Mouse (Mus musculus): ENCODE measurements around the gene Gm2115. TPM values are rescaled to one million over a fixed set of nuclear protein-coding genes. Genes with fewer than 3 reads are reported as not detected.

Gm2115 gene
- polyA plus RNA-seq, 1 experiment = 0.56 TPM

- Histone ChIP-seq H3K36me3 (ENCODE audit: control insufficient read depth, insufficient read depth, low read length) (no peaks in the 10 kb centered on the region), H3K4me1 (ENCODE audit: control insufficient read depth, insufficient read depth, insufficient read length, low read length) (no peaks in the 10 kb centered on the region), H3K27ac (ENCODE audit: insufficient read depth, low read depth, low read length) (no peak overlapping the region), H3K27me3 (ENCODE audit: control insufficient read depth, insufficient read depth, low read length) (no peaks in the 10 kb centered on the region), H3K4me3 (ENCODE audit: low read depth, low read length) (no peak overlapping the region)
- TF ChIP-seq CTCF (IDR thresholded peaks at IDR 0.05; ENCODE audit: extremely low read depth, insufficient read length, insufficient replicate concordance, low read depth, low read length) (no peak), POLR2A (IDR thresholded peaks at IDR 0.05; ENCODE audit: low read depth, low read length) (no peak)
- WGBS = 46% methylated on average over 3 of the region's 3 CpGs
These were observed 26.5 kb downstream of the Gm2115 start for GRCm38 (mm10) chr7:84555294-84555693.

DNA sequence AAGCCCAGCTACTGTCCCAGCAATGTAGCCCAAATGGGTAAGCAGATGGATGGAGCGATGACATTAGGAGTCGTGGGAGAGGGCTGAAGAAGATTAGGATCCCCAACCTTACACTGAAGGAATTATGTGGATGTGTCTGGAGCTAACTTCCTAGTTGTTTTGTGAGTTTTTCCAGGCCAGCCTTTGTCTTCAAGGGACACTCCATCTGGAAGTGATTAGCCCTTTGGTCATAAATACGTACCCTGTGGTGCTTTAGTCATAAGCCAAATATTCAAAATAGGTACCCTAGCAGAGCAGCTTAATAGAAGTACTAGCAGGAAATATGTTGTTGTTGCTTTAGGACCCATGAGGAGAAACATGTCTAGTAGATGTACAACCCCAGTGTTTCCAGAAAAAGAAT is 28.6 kb downstream of the Gm2115 start:
- no peak overlapping the region for H3K27ac ChIP-seq (ENCODE audit: insufficient read depth, low read depth, low read length)
- no peaks in the 10 kb centered on the region for H3K4me1 ChIP-seq (ENCODE audit: control insufficient read depth, insufficient read depth, insufficient read length, low read length)
- H3K36me3 ChIP-seq (ENCODE audit: control insufficient read depth, insufficient read depth, low read length) = no peaks in the 10 kb centered on the region
- no peaks in the 10 kb centered on the region for H3K27me3 ChIP-seq (ENCODE audit: control insufficient read depth, insufficient read depth, low read length)
- H3K4me3 ChIP-seq (ENCODE audit: low read depth, low read length) = no peak overlapping the region
- WGBS = 83% methylated on average over 3 of the region's 3 CpGs
- no peak for TF ChIP-seq POLR2A (IDR thresholded peaks at IDR 0.05; ENCODE audit: low read depth, low read length)
- TF ChIP-seq CTCF (IDR thresholded peaks at IDR 0.05; ENCODE audit: extremely low read depth, insufficient read length, insufficient replicate concordance, low read depth, low read length) = no peak

- no peak for TF ChIP-seq POLR2A (IDR thresholded peaks at IDR 0.05; ENCODE audit: low read depth, low read length)
- no peaks in the 10 kb centered on the region for H3K27me3 ChIP-seq (ENCODE audit: control insufficient read depth, insufficient read depth, low read length)
- H3K36me3 ChIP-seq (ENCODE audit: control insufficient read depth, insufficient read depth, low read length) = no peaks in the 10 kb centered on the region
- H3K4me1 ChIP-seq (ENCODE audit: control insufficient read depth, insufficient read depth, insufficient read length, low read length) = no peaks in the 10 kb centered on the region
- no peak overlapping the region for H3K4me3 ChIP-seq (ENCODE audit: low read depth, low read length)
- H3K27ac ChIP-seq (ENCODE audit: insufficient read depth, low read depth, low read length) = no peak overlapping the region
- WGBS = 91% methylated on average over 1 of the region's 1 CpGs
These were observed 31.7 kb downstream of the Gm2115 start for GRCm38 (mm10) chr7:84560500-84560899.

- no peaks in the 10 kb centered on the region for H3K36me3 ChIP-seq (ENCODE audit: control insufficient read depth, insufficient read depth, low read length)
- TF ChIP-seq POLR2A (IDR thresholded peaks at IDR 0.05; ENCODE audit: low read depth, low read length) = no peak
- TF ChIP-seq CTCF (IDR thresholded peaks at IDR 0.05; ENCODE audit: extremely low read depth, insufficient read length, insufficient replicate concordance, low read depth, low read length) = no peak
- 76% methylated on average over 3 of the region's 3 CpGs for WGBS
- no peak overlapping the region for H3K27ac ChIP-seq (ENCODE audit: insufficient read depth, low read depth, low read length)
- H3K4me1 ChIP-seq (ENCODE audit: control insufficient read depth, insufficient read depth, insufficient read length, low read length) = no peaks in the 10 kb centered on the region
- no peak overlapping the region for H3K4me3 ChIP-seq (ENCODE audit: low read depth, low read length)
- no peaks in the 10 kb centered on the region for H3K27me3 ChIP-seq (ENCODE audit: control insufficient read depth, insufficient read depth, low read length)
These were observed 35.5 kb downstream of the Gm2115 start for GRCm38 (mm10) chr7:84564236-84564635.

DNA sequence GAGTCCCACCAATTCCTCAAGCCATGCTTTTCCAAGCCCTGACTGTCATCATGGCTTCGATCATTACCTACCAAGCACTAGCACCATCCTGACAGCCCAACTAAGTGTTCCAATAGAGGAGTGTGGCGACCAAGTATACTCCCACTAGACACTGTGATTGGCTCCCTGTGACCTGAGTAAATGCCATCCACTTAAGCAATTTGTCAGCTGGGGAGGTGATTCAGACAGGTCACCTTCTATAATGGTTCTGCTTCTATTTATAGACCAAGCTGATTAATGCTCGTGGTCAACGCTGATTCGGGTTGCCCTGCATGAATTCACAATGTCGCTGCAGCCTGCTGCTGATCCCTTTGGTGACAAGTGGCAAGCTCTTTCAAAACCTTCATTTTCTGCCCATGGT is 37.4 kb downstream of the Gm2115 start:
- TF ChIP-seq POLR2A (IDR thresholded peaks at IDR 0.05; ENCODE audit: low read depth, low read length) (no peak), CTCF (IDR thresholded peaks at IDR 0.05; ENCODE audit: extremely low read depth, insufficient read length, insufficient replicate concordance, low read depth, low read length) (no peak)
- WGBS = 68% methylated on average over 6 of the region's 6 CpGs
- Histone ChIP-seq H3K4me1 (ENCODE audit: control insufficient read depth, insufficient read depth, insufficient read length, low read length) (no peaks in the 10 kb centered on the region), H3K36me3 (ENCODE audit: control insufficient read depth, insufficient read depth, low read length) (no peaks in the 10 kb centered on the region), H3K4me3 (ENCODE audit: low read depth, low read length) (no peak overlapping the region), H3K27me3 (ENCODE audit: control insufficient read depth, insufficient read depth, low read length) (no peaks in the 10 kb centered on the region), H3K27ac (ENCODE audit: insufficient read depth, low read depth, low read length) (no peak overlapping the region)

GRCm38 (mm10) chr7:84577034-84577433 is 48.3 kb downstream of the Gm2115 start:
- H3K4me1 ChIP-seq (ENCODE audit: control insufficient read depth, insufficient read depth, insufficient read length, low read length) = no peaks in the 10 kb centered on the region
- no peaks in the 10 kb centered on the region for H3K36me3 ChIP-seq (ENCODE audit: control insufficient read depth, insufficient read depth, low read length)
- 44% methylated on average over 2 of the region's 2 CpGs for WGBS
- no peak overlapping the region for H3K27ac ChIP-seq (ENCODE audit: insufficient read depth, low read depth, low read length)
- no peak for TF ChIP-seq POLR2A (IDR thresholded peaks at IDR 0.05; ENCODE audit: low read depth, low read length)
- no peak for TF ChIP-seq CTCF (IDR thresholded peaks at IDR 0.05; ENCODE audit: extremely low read depth, insufficient read length, insufficient replicate concordance, low read depth, low read length)
- no peak overlapping the region for H3K4me3 ChIP-seq (ENCODE audit: low read depth, low read length)
- no peaks in the 10 kb centered on the region for H3K27me3 ChIP-seq (ENCODE audit: control insufficient read depth, insufficient read depth, low read length)

DNA sequence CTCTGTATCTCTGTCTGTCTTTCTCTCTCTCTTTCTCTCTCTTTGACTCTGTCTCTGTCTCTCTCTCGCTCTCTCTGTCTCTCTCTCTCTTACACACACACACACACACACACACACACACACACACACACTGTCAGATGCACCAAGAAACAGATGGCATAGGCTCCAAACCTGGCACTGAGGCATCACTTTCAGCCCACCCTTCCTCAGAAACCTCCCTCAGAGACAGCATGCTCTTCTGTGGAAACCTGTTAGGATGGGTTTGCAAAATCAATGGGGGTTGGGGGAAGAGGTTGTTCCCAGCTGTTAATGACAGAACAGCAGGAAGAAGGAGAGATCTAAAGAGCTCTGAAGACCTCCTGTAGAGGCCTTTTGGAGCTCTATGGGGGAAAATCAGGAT is 50.1 kb downstream of the Gm2115 start:
- Histone ChIP-seq H3K27me3 (ENCODE audit: control insufficient read depth, insufficient read depth, low read length) (no peaks in the 10 kb centered on the region), H3K4me3 (ENCODE audit: low read depth, low read length) (no peak overlapping the region), H3K36me3 (ENCODE audit: control insufficient read depth, insufficient read depth, low read length) (no peaks in the 10 kb centered on the region), H3K4me1 (ENCODE audit: control insufficient read depth, insufficient read depth, insufficient read length, low read length) (no peaks in the 10 kb centered on the region), H3K27ac (ENCODE audit: insufficient read depth, low read depth, low read length) (no peak overlapping the region)
- 90% methylated on average over 1 of the region's 1 CpGs for WGBS
- TF ChIP-seq POLR2A (IDR thresholded peaks at IDR 0.05; ENCODE audit: low read depth, low read length) = no peak
- TF ChIP-seq CTCF (IDR thresholded peaks at IDR 0.05; ENCODE audit: extremely low read depth, insufficient read length, insufficient replicate concordance, low read depth, low read length) = no peak

GRCm38 (mm10) chr7:84579769-84580168 is 51.0 kb downstream of the Gm2115 start:
- no peak for TF ChIP-seq POLR2A (IDR thresholded peaks at IDR 0.05; ENCODE audit: low read depth, low read length)
- TF ChIP-seq CTCF (IDR thresholded peaks at IDR 0.05; ENCODE audit: extremely low read depth, insufficient read length, insufficient replicate concordance, low read depth, low read length) = no peak
- 71% methylated on average over 1 of the region's 1 CpGs for WGBS
- no peak overlapping the region for H3K27ac ChIP-seq (ENCODE audit: insufficient read depth, low read depth, low read length)

More at GRCm38 (mm10) chr7:84579769-84580168, 51.0 kb downstream of the Gm2115 start:
- no peaks in the 10 kb centered on the region for H3K4me1 ChIP-seq (ENCODE audit: control insufficient read depth, insufficient read depth, insufficient read length, low read length)
- H3K4me3 ChIP-seq (ENCODE audit: low read depth, low read length) = no peak overlapping the region
- no peaks in the 10 kb centered on the region for H3K36me3 ChIP-seq (ENCODE audit: control insufficient read depth, insufficient read depth, low read length)
- no peaks in the 10 kb centered on the region for H3K27me3 ChIP-seq (ENCODE audit: control insufficient read depth, insufficient read depth, low read length)

All from small intestine, adult 2 months (tissue).